Mouse (Mus musculus) cortical plate, adult 2 months (tissue): ENCODE data around the gene Dclre1b. TPM values are rescaled to one million over a fixed set of nuclear protein-coding genes. Genes with fewer than 3 reads are reported as not detected.

Experiments used
- H3K27ac ChIP-seq: fragments of 200-500 bp; 2 replicates; pipeline ENCODE4 v1.5.1; 2012; ENCODE audit warnings: low read length, control low read depth, inconsistent platforms; ENCODE audit not compliant: insufficient read depth
- H3K4me1 ChIP-seq: fragments of 200-500 bp; 2 replicates; pipeline ENCODE4 v1.6.1; 2011; ENCODE audit warnings: low read length; ENCODE audit not compliant: control insufficient read depth, insufficient read depth
- H3K4me3 ChIP-seq: fragments of 200-500 bp; 2 replicates; pipeline ENCODE4 v1.5.1; 2011; ENCODE audit warnings: mild to moderate bottlenecking, low read length, control low read depth; ENCODE audit not compliant: insufficient read depth
- CTCF ChIP-seq: fragments of 200-500 bp; IDR thresholded peaks from 2 replicates; pipeline ENCODE4 v1.5.1; 2011; ENCODE audit warnings: mild to moderate bottlenecking, control low read depth, low read length; ENCODE audit not compliant: insufficient read depth; ENCODE audit errors: extremely low read depth
- POLR2A ChIP-seq: fragments of 200-500 bp; IDR thresholded peaks from 2 replicates; pipeline ENCODE4 v1.6.1; 2011; ENCODE audit warnings: mild to moderate bottlenecking, low read length, control low read depth; ENCODE audit not compliant: insufficient read depth; ENCODE audit errors: extremely low read depth
- polyA plus RNA-seq: library from polyadenylated mRNA; depleted of rRNA; stranded (reverse); fragments of >200 nt; gene quantifications from 2 replicates; pipeline ENCODE4 v1.2.3, GENCODE M21; 2012; rRNA removed

Dclre1b gene
- polyA plus RNA-seq, 1 experiment: 6.6 TPM

DNA sequence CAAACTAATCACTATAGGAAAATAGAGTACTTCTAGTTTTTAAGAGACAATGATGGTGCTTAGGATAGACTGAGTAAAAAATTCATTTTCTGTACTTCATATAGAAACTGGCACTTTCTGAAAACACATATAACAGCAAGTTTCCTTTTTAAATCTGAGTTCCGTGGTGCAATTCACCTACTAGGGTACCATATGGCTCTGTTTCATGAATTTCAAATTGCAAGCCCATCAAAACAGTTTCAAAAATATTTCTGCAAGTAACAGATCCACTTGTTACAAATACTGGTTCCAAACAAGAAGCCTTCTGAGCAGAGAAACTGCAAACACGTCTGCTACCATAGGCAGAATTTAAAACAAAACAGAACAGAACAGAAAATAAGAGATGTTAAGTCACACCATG, 57.7 kb downstream of the Dclre1b start:
- TF ChIP-seq CTCF (no peak), POLR2A (no peak)
- no peaks in the 10 kb centered on the region; the same call in 1 of the 2 replicates for H3K4me1 ChIP-seq
- no peak overlapping the region for H3K27ac ChIP-seq
- H3K4me3 ChIP-seq: no peak overlapping the region

Other genes with a start within 250 kb of the Dclre1b start
- 10.3 and 15.1 TPM in 2 replicates for gene Syt6, start 234.2 kb downstream of the Dclre1b start, polyA plus RNA-seq
- 0.10 and 0.13 TPM in 2 replicates for gene Atg4a-ps, start 163.4 kb downstream of the Dclre1b start, polyA plus RNA-seq
- gene Olfml3, start 71.4 kb downstream of the Dclre1b start, polyA plus RNA-seq: 14.3 and 14.5 TPM in 2 replicates
- gene Gm10964, start 70.1 kb downstream of the Dclre1b start, polyA plus RNA-seq: not detected in 2 replicates
- gene Hipk1, start 17.9 kb downstream of the Dclre1b start, polyA plus RNA-seq: 41.2 and 42.0 TPM in 2 replicates
- 14.8 and 15.6 TPM in 2 replicates for gene Ap4b1, start 76 bp upstream of the Dclre1b start, polyA plus RNA-seq
- 0.09 and 0.40 TPM in 2 replicates for gene Gm43064, start 129 bp upstream of the Dclre1b start, polyA plus RNA-seq
- 3.0 and 4.1 TPM in 2 replicates for gene Bcl2l15, start 23.2 kb upstream of the Dclre1b start, polyA plus RNA-seq
- gene Ptpn22, start 50.4 kb upstream of the Dclre1b start, polyA plus RNA-seq: 1.3 and 1.4 TPM in 2 replicates
- 9.5 and 9.8 TPM in 2 replicates for gene Rsbn1, start 104.7 kb upstream of the Dclre1b start, polyA plus RNA-seq
- gene Phtf1, start 158.7 kb upstream of the Dclre1b start, polyA plus RNA-seq: 25.3 and 27.7 TPM in 2 replicates